Mouse (Mus musculus) limb, embryonic 14.5 days (tissue): ENCODE results near the gene Spp1. TPM values are rescaled to one million over a fixed set of nuclear protein-coding genes. Genes with fewer than 3 reads are reported as not detected.

Source experiments
- ATAC-seq: fragments of 200-750 bp; cut with Nextera tagmentation; 2 replicates; pipeline ENCODE4 v1.8.0; 2017; ENCODE audit warnings: low read depth, moderate number of reproducible peaks, moderate TSS enrichment; ENCODE audit not compliant: low FRiP score
- DNase-seq: peaks from one replicate; pipeline ENCODE4 v3.0.0-alpha.2; 2015; ENCODE audit warnings: low spot score
- H3K27ac ChIP-seq: fragments of 300-500 bp; sonication (generic); replicated peaks from 2 replicates; pipeline ENCODE4 v1.5.1; 2014; ENCODE audit warnings: low read depth, mild to moderate bottlenecking, low read length, moderate library complexity, mixed read lengths
- H3K27me3 ChIP-seq: fragments of 300-500 bp; sonication (generic); 2 replicates; pipeline ENCODE4 v1.6.1; 2014; ENCODE audit warnings: low read length, mixed read lengths; ENCODE audit not compliant: control insufficient read depth, insufficient read depth
- H3K36me3 ChIP-seq: fragments of 300-500 bp; sonication (generic); 2 replicates; pipeline ENCODE4 v1.6.1; 2014; ENCODE audit warnings: mild to moderate bottlenecking, low read length, moderate library complexity, mixed read lengths; ENCODE audit not compliant: control insufficient read depth, insufficient read depth
- H3K4me1 ChIP-seq: fragments of 300-500 bp; sonication (generic); 2 replicates; pipeline ENCODE4 v1.6.1; 2014; ENCODE audit warnings: antibody characterized with exemption, low read length, mixed read lengths; ENCODE audit not compliant: control insufficient read depth, insufficient read depth
- H3K4me2 ChIP-seq: fragments of 300-500 bp; sonication (generic); replicated peaks from 2 replicates; pipeline ENCODE4 v1.6.1; 2014; ENCODE audit warnings: low read depth, mild to moderate bottlenecking, low read length, moderate library complexity; ENCODE audit not compliant: severe bottlenecking
- H3K4me3 ChIP-seq: fragments of 300-500 bp; sonication (generic); replicated peaks from 2 replicates; pipeline ENCODE4 v1.5.1; 2014; ENCODE audit warnings: low read length
- H3K9ac ChIP-seq: fragments of 300-500 bp; sonication (generic); 2 replicates; pipeline ENCODE4 v1.6.1; 2014; ENCODE audit warnings: mild to moderate bottlenecking, low read depth, low read length, moderate library complexity; ENCODE audit not compliant: severe bottlenecking
- H3K9me3 ChIP-seq: fragments of 300-500 bp; sonication (generic); 2 replicates; pipeline ENCODE4 v1.6.1; 2016; ENCODE audit warnings: low read length; ENCODE audit not compliant: control insufficient read depth
- POLR2A ChIP-seq: fragments of 200-500 bp; IDR thresholded peaks from 2 replicates; pipeline ENCODE4 v1.8.0; 2012; ENCODE audit warnings: inconsistent platforms, mild to moderate bottlenecking, moderate library complexity, borderline replicate concordance; ENCODE audit not compliant: insufficient read depth, insufficient read length; ENCODE audit errors: extremely low read depth
- WGBS: fragments of 180-500 bp; shearing (Covaris S2); extraction: QIAGEN DNeasy Blood & Tissue Kit; methylation state at CpG from one replicate; pipeline ENCODE4 v1.1.7; 2014; 5-methylcytosine and 5-hydroxymethylcytosine counted together
- polyA plus RNA-seq, 2 experiments: library from polyadenylated mRNA; depleted of rRNA in 1 of 2; stranded (reverse) in 1 of 2; unstranded in 1 of 2; fragments of >200 nt; fragmentation: Nextera tagmentation in 1 of 2; extraction: Ambion mirVana in 1 of 2; gene quantifications; 2 replicates each; pipeline versions ENCODE4 v1.2.1 to v1.2.3; 2012 to 2014

Gene Spp1
- polyA plus RNA-seq, 2 experiments, result 102 to 195 TPM

DNA sequence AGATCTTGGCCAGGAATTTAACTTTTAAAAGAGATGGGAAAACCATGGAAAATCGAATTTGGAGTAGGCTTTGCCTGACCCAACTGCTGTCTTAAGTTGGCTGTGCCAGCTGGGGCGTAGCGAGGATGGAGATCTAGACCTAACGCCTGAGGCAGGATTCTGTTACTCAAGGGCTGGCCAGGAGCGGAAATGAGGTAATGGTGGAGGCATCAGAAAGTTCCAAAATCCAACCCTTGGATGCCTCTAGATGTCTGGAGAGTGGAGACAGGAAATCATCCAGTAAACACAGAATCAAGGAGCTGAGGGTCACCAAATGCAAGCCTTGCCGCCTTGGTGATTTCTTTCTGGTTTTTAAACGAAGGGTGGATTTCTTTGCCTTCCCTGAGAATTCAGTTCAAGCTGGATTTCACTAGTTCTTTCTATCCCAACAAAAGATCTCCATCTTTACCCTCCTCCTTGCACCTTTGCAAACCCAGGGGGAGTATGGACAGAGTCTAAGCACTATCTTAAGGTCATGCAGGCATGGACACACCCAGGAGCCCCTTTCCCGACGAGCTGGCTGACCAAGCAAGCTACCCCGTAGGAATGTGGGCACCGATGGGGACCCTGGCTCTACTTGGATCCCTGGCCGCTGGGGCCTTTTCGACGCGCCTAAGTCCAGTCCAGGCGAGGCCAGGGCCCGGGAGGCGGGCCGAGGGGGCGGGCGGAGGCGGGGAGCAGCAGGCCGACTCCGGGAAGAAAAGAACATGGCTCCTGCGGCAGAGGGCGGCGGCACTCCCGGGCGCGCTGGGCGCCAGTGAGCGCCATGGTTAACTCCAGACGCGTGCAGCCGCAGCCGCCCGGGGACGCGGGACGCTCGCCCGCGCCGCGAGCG is 24.2 kb downstream of the Spp1 start, which contains the start of gene Pkd2:
TSS of gene Pkd2 (plus strand) at position 619 of the 874 bp plus-strand sequence.
- Histone ChIP-seq H3K27me3 (no peaks in the 10 kb centered on the region), H3K4me1 (peaks cover 5% of the 10 kb centered on the region), H3K4me2 (peak within 1 kb of the TSS; percentile 70), H3K27ac (peak within 1 kb of the TSS; percentile 95), H3K9ac (peak within 1 kb of the TSS; percentile 98), H3K36me3 (peaks cover under 1% of the 10 kb centered on the region; the same call in 1 of the 2 replicates), H3K9me3 (0 out of 2 replicates have a peak, but pooled peaks cover 5% of the 10 kb centered on the region), H3K4me3 (peak within 1 kb of the TSS; percentile 85)
- ATAC-seq (peak; percentile 88), DNase-seq (peak; percentile 62)
- TF ChIP-seq POLR2A, result 0 out of 2 replicates have a peak, but pooled peaks have one; percentile 63
- WGBS, result 16% methylated on average over 30 of the region's 46 CpGs

DNA sequence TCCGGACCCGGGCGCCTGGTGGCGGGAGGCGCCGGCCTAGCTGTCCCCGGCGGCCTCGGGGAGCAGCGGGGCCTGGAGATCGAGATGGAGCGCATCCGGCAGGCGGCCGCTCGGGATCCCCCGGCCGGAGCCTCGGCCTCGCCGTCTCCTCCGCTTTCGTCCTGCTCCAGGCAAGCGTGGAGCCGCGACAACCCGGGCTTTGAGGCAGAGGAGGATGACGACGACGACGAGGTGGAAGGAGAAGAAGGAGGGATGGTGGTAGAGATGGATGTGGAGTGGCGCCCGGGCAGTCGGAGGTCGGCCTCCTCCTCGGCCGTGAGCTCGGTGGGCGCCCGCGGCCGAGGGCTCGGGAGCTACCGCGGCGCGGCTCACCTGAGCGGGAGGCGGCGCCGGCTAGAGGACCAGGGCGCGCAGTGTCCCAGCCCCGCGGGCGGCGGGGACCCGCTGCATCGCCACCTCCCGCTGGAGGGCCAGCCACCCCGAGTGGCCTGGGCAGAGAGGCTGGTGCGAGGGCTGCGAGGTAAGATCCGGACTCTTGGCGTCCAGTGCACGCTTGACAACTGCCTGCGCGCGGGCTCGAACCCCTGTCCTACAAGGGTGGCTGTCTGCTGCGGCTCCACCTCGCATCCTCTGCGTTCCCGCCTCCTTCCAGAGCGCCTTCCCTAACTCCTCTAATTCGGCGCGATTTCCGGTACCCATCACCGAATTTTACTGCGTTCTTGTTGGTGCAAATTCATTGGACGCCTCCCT is 25.0 kb downstream of the Spp1 start:
- ATAC-seq, result peak; percentile 67
- Histone ChIP-seq H3K9me3 (0 out of 2 replicates have a peak, but pooled peaks cover 5% of the 10 kb centered on the region), H3K4me2 (peak overlapping the region; percentile 70), H3K9ac (peak overlapping the region; percentile 98), H3K36me3 (peaks cover 5% of the 10 kb centered on the region; the same call in 1 of the 2 replicates), H3K4me3 (peak overlapping the region; percentile 85), H3K27ac (peak overlapping the region; percentile 95), H3K4me1 (peaks cover 5% of the 10 kb centered on the region), H3K27me3 (no peaks in the 10 kb centered on the region)
- peak; percentile 61 for DNase-seq
- TF ChIP-seq POLR2A, result no peak
- under 1% methylated on average over 33 of the region's 82 CpGs for WGBS

DNA sequence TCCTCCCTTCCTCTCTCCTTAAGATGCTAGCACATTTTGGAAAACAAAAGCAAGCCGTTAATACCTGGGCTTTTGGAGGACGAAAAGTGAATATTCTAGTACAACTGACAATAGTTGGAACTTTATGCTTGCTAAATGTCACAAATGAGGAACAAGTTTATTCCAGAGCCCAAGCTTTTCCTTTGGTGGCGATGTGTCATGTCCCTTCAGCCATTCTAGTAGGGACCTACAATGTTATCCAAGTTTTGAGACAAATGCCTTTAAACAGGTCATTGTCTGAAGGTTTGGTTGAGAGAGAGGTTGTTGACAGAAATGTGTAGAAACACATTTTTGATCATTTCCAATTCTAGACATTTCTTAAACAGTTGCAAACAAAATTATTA is 25.5 kb downstream of the Spp1 start:
- H3K4me2 ChIP-seq, result peak overlapping the region; percentile 70
- peak overlapping the region; percentile 95 for H3K27ac ChIP-seq
- DNase-seq (no peak), ATAC-seq (no peak)
- 25% methylated on average over 3 of the region's 3 CpGs for WGBS
- H3K9me3 ChIP-seq, result 0 out of 2 replicates have a peak, but pooled peaks cover 5% of the 10 kb centered on the region
- H3K4me1 ChIP-seq, result peaks cover 5% of the 10 kb centered on the region
- no peak for TF ChIP-seq POLR2A
- peaks cover 10% of the 10 kb centered on the region; the same call in 1 of the 2 replicates for H3K36me3 ChIP-seq
- peak overlapping the region; percentile 98 for H3K9ac ChIP-seq
- H3K4me3 ChIP-seq, result peak overlapping the region; percentile 85
- H3K27me3 ChIP-seq, result no peaks in the 10 kb centered on the region

DNA sequence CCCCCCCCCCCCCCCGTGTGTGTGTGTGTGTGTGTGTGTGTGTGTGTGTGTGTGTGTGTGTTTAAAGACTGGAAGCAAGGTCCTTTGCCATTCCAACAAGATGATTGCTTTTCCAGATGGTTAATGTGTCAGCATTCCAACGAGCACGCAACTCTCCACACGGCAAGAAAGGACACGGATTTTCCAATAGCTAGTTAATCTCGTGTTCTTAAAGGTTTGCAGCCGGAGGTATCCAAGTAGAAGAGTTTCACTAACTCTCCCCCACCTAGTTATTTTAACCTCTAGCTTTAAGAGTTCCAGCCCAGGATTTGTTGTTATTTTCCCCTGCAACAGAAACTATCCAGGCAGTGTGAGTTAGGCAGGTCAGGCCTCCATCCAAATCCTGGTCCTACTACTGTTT is 25.9 kb downstream of the Spp1 start:
- TF ChIP-seq POLR2A, result no peak
- 0 out of 2 replicates have a peak overlapping the region, but pooled peaks have one; percentile 44 for H3K27ac ChIP-seq
- H3K36me3 ChIP-seq, result peaks cover 14% of the 10 kb centered on the region; the same call in 1 of the 2 replicates
- no peak overlapping the region for H3K9ac ChIP-seq
- H3K4me2 ChIP-seq, result peak overlapping the region; percentile 70
- no peaks in the 10 kb centered on the region for H3K27me3 ChIP-seq
- DNase-seq (peak; percentile 56), ATAC-seq (no peak)
- H3K9me3 ChIP-seq, result 0 out of 2 replicates have a peak, but pooled peaks cover 5% of the 10 kb centered on the region
- H3K4me1 ChIP-seq, result peaks cover 5% of the 10 kb centered on the region
- peak overlapping the region; percentile 85 for H3K4me3 ChIP-seq
- WGBS, result 8% methylated on average over 6 of the region's 7 CpGs

DNA sequence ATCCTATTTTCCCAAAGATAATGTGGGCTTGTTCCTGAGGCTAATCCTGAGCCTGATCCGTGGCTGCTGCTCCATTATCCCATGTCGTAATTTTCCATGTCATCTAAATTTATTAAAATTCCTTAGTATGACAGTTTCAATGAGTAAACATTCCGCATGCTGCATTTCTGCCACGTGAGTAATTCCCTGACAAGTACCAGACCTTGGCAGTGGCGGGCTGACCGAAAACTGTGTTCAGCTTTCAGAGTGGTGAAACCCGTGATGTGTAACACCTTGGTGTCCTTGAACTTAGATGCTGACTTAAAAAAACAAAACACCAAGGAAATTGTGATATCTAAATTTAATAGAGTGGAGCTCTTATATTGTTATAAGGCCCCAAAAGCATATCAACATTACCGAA is 30.4 kb downstream of the Spp1 start:
- Histone ChIP-seq H3K9ac (no peak overlapping the region), H3K27ac (no peak overlapping the region), H3K36me3 (peaks cover 42% of the 10 kb centered on the region), H3K4me2 (no peak overlapping the region), H3K4me3 (no peak overlapping the region), H3K4me1 (no peaks in the 10 kb centered on the region), H3K9me3 (no peaks in the 10 kb centered on the region), H3K27me3 (no peaks in the 10 kb centered on the region)
- DNase-seq (no peak), ATAC-seq (no peak)
- WGBS, result 69% methylated on average over 8 of the region's 8 CpGs
- TF ChIP-seq POLR2A, result no peak
